Mouse (Mus musculus) c-Kit-positive CD71-negative TER-119-negative erythroid progenitor cells, embryonic 14.5 days (primary cell): ENCODE measurements around the gene Fcer1a.
"Not testable (repeated sequence)": the region's sequence is repeated elsewhere in the genome, so short reads cannot be mapped to it uniquely, and the experiment has no call there.

Experiments used
- DNase-seq: peaks from one replicate; pipeline ENCODE4 v3.0.0-alpha.2; 2013; ENCODE audit warnings: low read depth

The Fcer1a gene

GRCm38 (mm10) chr1:173227081-173227480 is at the start of gene Fcer1a:
Fcer1a (minus strand) TSS chr1:173227214.
- DNase-seq: no peak

- DNase-seq: no peak
Measured at GRCm38 (mm10) chr1:173265701-173266100, 38.7 kb upstream of the Fcer1a start, which contains the start of gene Olfr418. Olfr418 (plus strand) TSS chr1:173266001.

DNA sequence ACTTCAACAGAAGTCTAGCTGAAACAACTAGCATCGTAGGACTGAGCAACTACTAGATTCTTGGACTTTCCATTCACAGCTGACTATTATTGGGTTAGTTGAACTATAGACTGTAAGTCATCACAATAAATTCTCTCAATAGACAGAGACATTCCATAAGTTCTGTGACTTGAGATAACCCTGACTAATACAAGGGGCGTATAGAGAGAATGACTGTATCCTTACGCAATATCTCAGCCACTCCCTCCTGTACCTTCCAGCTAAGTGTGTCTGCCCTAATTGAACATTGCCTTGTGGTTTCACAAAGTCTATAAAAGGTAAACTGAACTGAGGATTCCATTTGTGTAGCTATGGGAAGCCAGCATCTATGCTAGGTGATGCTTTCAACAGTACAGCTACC is 22.9 kb upstream of the Fcer1a start:
- no peak for DNase-seq

DNA sequence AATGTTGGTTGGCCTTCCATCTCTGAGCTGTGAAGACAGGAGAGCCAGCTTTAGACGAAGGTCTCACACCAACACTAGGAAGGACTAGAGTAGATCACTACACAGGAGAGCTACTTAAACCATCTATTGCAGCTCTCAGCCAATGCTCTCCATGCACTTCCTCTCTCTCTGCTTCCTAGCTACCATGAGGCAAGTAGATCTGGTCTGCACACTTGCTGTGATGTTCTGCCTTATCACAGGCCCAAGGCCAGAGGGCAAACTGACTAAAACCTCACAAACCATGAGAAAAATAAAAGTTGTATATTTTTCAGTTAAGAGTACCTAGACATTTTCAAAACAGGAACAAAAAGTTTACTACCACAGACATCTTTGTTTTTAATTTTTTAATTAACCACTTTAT is 10.0 kb upstream of the Fcer1a start:
- DNase-seq: not testable (repeated sequence)

- DNase-seq: no peak
Measured at GRCm38 (mm10) chr1:173216481-173216880, 10.5 kb downstream of the Fcer1a start.

DNA sequence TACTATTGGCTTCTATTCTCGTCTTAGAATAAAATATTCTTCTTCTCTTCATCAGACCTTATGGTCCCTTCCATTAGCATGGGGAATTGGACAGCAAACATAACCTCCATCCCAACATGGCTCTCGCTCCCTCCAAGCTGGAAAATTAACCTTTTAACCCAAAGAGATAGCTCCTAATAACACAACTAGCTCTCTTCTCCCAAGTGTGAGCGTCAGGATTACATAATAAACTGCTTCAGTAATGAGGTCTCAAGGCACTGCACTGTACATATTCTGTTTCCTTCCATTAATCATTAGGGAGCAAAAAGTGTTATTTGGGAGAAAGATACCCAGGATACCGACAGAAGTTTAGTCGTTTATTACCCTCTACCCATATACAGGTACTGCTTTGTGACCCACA is 14.9 kb downstream of the Fcer1a start, which contains the start of gene Olfr1404:
TSS of gene Olfr1404 (plus strand) at position 301 of the 400 bp plus-strand sequence.
- no peak for DNase-seq

DNA sequence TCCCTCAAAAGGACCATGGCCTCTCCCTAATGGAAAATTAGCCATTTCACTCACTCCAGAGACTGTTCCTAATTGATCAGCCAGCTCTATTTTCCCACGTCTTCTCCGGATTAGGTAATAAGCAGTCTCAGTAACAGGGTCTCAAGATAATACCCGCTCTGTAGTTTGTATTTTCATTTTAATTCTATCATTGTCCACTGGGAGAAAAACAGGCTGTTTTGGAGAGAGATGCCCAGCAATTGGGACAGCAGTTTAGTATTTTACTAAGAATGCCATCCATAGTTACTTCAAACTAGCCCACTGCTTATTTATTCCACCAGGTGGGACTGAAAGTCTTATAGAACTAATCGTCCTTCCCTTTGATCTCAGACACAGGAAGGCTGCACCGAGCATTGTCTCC is 29.5 kb downstream of the Fcer1a start, which contains the start of gene Olfr218:
TSS of gene Olfr218 (plus strand) at position 301 of the 400 bp plus-strand sequence.
- DNase-seq: no peak

DNA sequence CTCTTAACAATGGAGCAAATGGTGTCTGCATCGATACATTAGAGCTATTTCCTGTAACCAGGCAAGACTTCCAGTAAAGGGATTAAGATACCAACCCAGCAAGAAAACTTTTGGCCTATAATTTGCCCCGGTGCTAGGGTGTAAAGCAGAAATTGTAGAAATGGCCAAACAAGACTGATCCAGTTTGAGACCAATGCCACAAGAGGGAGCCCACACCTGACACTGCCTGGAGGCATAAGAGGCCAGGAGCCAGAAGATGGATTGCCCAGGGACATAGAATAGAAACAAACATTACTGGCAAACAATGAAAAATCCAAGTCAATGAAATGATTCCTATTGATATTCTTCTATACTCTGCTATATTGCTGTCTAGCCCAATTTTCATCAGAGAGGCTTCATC is 30.7 kb downstream of the Fcer1a start:
- DNase-seq: no peak

- DNase-seq: no peak
Measured at GRCm38 (mm10) chr1:173192059-173192458, 35.0 kb downstream of the Fcer1a start.

DNA sequence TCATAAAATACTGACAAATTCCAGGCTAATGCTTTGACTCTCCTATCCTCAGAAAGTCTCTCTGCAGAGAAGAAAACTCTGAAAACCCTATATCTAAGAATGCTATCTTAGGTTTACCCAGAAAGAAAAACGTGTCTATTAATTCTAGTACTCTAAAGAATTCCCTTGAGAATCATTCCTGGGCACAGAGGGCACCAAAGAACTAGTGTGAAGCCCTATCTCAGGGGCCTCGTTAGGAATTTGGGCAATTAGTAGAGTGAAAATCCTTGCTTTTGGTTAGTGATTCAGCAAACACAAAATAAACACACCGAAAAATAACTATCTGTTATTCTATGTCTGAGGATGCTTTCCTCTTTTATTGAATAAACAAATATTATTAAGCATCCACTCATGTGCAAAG is 36.5 kb downstream of the Fcer1a start, which contains the start of gene Olfr1406:
TSS of gene Olfr1406 (minus strand) at position 101 of the 400 bp plus-strand sequence.
- DNase-seq: no peak

DNA sequence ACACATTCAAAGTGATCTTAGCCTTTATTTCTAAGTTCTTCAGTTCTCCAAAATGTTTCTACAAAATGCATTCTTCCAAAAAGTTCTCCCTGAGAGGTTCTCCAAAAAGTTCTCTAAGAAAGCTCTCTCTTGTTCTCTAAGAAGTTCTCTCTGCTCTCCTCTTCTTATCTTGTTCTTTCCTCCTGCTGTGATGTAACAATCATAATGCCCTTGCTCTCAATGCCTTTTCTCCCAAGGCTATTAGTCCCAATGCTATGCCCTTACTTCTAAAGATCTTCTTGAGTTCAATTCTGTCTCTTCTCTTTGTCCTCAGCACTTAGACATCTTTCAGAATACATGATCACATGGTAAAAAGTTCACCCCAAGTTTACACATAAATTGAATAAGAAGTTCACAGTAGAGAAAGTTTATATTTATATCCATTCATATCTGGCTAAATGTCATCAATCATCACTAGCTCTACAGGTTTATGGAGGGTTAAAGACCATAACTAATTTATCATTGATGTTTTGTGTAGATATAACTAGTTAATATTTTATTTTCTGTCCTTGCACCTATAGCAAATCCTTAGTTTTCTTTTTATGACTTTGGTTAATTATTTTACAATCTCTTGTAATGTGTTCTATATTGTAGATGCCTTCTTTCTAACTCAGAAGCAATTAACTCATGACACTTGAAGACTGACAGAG is 52.7 kb downstream of the Fcer1a start:
- no peak for DNase-seq
